Mouse (Mus musculus) limb, embryonic 12.5 days (tissue): ENCODE results near the gene Oprm1. TPM values are rescaled to one million over a fixed set of nuclear protein-coding genes. Genes with fewer than 3 reads are reported as not detected.

Source experiments
- ATAC-seq: fragments of 200-750 bp; cut with Nextera tagmentation; 2 replicates; pipeline ENCODE4 v1.8.0; 2017; ENCODE audit warnings: low read depth, moderate TSS enrichment; ENCODE audit not compliant: insufficient number of reproducible peaks, insufficient read depth, low FRiP score, low TSS enrichment
- H3K27ac ChIP-seq: fragments of 300-500 bp; sonication (generic); 2 replicates; pipeline ENCODE4 v1.5.1; 2016; ENCODE audit warnings: mild to moderate bottlenecking, moderate library complexity
- H3K27me3 ChIP-seq: fragments of 300-500 bp; sonication (generic); 2 replicates; pipeline ENCODE4 v1.6.1; 2016; ENCODE audit warnings: mild to moderate bottlenecking, moderate library complexity
- H3K36me3 ChIP-seq: fragments of 300-500 bp; sonication (generic); 2 replicates; pipeline ENCODE4 v1.6.1; 2016; ENCODE audit warnings: mild to moderate bottlenecking, moderate library complexity
- H3K4me1 ChIP-seq: fragments of 300-500 bp; sonication (generic); replicated peaks from 2 replicates; pipeline ENCODE4 v1.6.1; 2016
- H3K4me2 ChIP-seq: fragments of 300-500 bp; sonication (generic); 2 replicates; pipeline ENCODE4 v1.6.1; 2016; ENCODE audit warnings: mild to moderate bottlenecking, moderate library complexity
- H3K4me3 ChIP-seq: fragments of 300-500 bp; sonication (generic); replicated peaks from 2 replicates; pipeline ENCODE4 v1.5.1; 2016; ENCODE audit warnings: mild to moderate bottlenecking
- H3K9ac ChIP-seq: fragments of 300-500 bp; sonication (generic); replicated peaks from 2 replicates; pipeline ENCODE4 v1.6.1; 2016; ENCODE audit warnings: mild to moderate bottlenecking, moderate library complexity
- H3K9me3 ChIP-seq: fragments of 300-500 bp; sonication (generic); 2 replicates; pipeline ENCODE4 v1.6.1; 2016; ENCODE audit warnings: mild to moderate bottlenecking, moderate library complexity
- WGBS: fragments of 180-500 bp; shearing (Covaris S2); methylation state at CpG from one replicate; pipeline ENCODE4 v1.1.7; 2016; 5-methylcytosine and 5-hydroxymethylcytosine counted together
- polyA plus RNA-seq: library from polyadenylated mRNA; unstranded; fragments of >200 nt; fragmentation: Nextera tagmentation; extraction: Ambion mirVana; gene quantifications from 2 replicates; pipeline ENCODE4 v1.2.1, GENCODE M21; 2016

The Oprm1 gene
- polyA plus RNA-seq, 1 experiment from 2014 or later: not detected

GRCm38 (mm10) chr10:6896659-6897303, 138.5 kb downstream of the Oprm1 start:
- no peaks in the 10 kb centered on the region for H3K9me3 ChIP-seq
- no peak for ATAC-seq
- H3K27ac ChIP-seq: no peak overlapping the region
- no peaks in the 10 kb centered on the region for H3K4me1 ChIP-seq
- H3K27me3 ChIP-seq: no peaks in the 10 kb centered on the region
- H3K4me2 ChIP-seq: no peak overlapping the region
- WGBS: 76% methylated on average over 3 of the region's 3 CpGs
- no peak overlapping the region for H3K4me3 ChIP-seq
- no peaks in the 10 kb centered on the region for H3K36me3 ChIP-seq
- no peak overlapping the region for H3K9ac ChIP-seq

- H3K36me3 ChIP-seq: no peaks in the 10 kb centered on the region
- ATAC-seq: no peak
- H3K4me2 ChIP-seq: no peak overlapping the region
- H3K27me3 ChIP-seq: no peaks in the 10 kb centered on the region
- H3K27ac ChIP-seq: no peak overlapping the region
- 90% methylated on average over 4 of the region's 4 CpGs for WGBS
- H3K4me1 ChIP-seq: no peaks in the 10 kb centered on the region
- no peaks in the 10 kb centered on the region for H3K9me3 ChIP-seq
- H3K9ac ChIP-seq: no peak overlapping the region
- H3K4me3 ChIP-seq: no peak overlapping the region
Observed at GRCm38 (mm10) chr10:6900126-6900525, 141.8 kb downstream of the Oprm1 start.

GRCm38 (mm10) chr10:6901819-6902393, 143.6 kb downstream of the Oprm1 start:
- Histone ChIP-seq H3K4me1 (no peaks in the 10 kb centered on the region), H3K4me2 (no peak overlapping the region), H3K27ac (no peak overlapping the region), H3K27me3 (no peaks in the 10 kb centered on the region), H3K36me3 (no peaks in the 10 kb centered on the region), H3K9me3 (no peaks in the 10 kb centered on the region), H3K9ac (no peak overlapping the region), H3K4me3 (no peak overlapping the region)
- no peak for ATAC-seq
- WGBS: 88% methylated on average over 3 of the region's 3 CpGs

- Histone ChIP-seq H3K27me3 (no peaks in the 10 kb centered on the region), H3K4me3 (no peak overlapping the region), H3K9ac (no peak overlapping the region), H3K36me3 (no peaks in the 10 kb centered on the region), H3K9me3 (no peaks in the 10 kb centered on the region), H3K4me1 (no peaks in the 10 kb centered on the region), H3K27ac (no peak overlapping the region), H3K4me2 (no peak overlapping the region)
- ATAC-seq: no peak
- WGBS: 79% methylated on average over 2 of the region's 2 CpGs
Observed at GRCm38 (mm10) chr10:6909763-6910162, 151.5 kb downstream of the Oprm1 start.

- H3K9ac ChIP-seq: no peak overlapping the region
- no peaks in the 10 kb centered on the region for H3K27me3 ChIP-seq
- 56% methylated on average over 1 of the region's 1 CpGs for WGBS
- 0 out of 2 replicates have a peak, but pooled peaks cover 3% of the 10 kb centered on the region for H3K4me1 ChIP-seq
- H3K27ac ChIP-seq: no peak overlapping the region
- ATAC-seq: no peak
- no peak overlapping the region for H3K4me3 ChIP-seq
- no peak overlapping the region for H3K4me2 ChIP-seq
- no peaks in the 10 kb centered on the region for H3K9me3 ChIP-seq
- H3K36me3 ChIP-seq: no peaks in the 10 kb centered on the region
Observed at GRCm38 (mm10) chr10:6915991-6916390, 157.7 kb downstream of the Oprm1 start.

GRCm38 (mm10) chr10:6916545-6917257, 158.4 kb downstream of the Oprm1 start:
- Histone ChIP-seq H3K27me3 (no peaks in the 10 kb centered on the region), H3K4me3 (no peak overlapping the region), H3K27ac (peak overlapping the region; percentile 50; the same call in 1 of the 2 replicates), H3K9ac (no peak overlapping the region), H3K9me3 (no peaks in the 10 kb centered on the region), H3K36me3 (no peaks in the 10 kb centered on the region), H3K4me2 (peak overlapping the region; percentile 30; the same call in 1 of the 2 replicates), H3K4me1 (0 out of 2 replicates have a peak, but pooled peaks cover 3% of the 10 kb centered on the region)
- ATAC-seq: no peak
- WGBS: 28% methylated on average over 6 of the region's 6 CpGs

GRCm38 (mm10) chr10:6926724-6927123, 168.4 kb downstream of the Oprm1 start:
- WGBS: 72% methylated on average over 2 of the region's 2 CpGs
- H3K4me2 ChIP-seq: no peak overlapping the region
- no peak overlapping the region for H3K27ac ChIP-seq
- no peak for ATAC-seq
- H3K4me1 ChIP-seq: no peaks in the 10 kb centered on the region
- no peaks in the 10 kb centered on the region for H3K36me3 ChIP-seq
- no peaks in the 10 kb centered on the region for H3K9me3 ChIP-seq
- no peaks in the 10 kb centered on the region for H3K27me3 ChIP-seq
- H3K9ac ChIP-seq: no peak overlapping the region
- H3K4me3 ChIP-seq: no peak overlapping the region

GRCm38 (mm10) chr10:6927600-6928223, 169.4 kb downstream of the Oprm1 start:
- Histone ChIP-seq H3K36me3 (no peaks in the 10 kb centered on the region), H3K27ac (no peak overlapping the region), H3K4me3 (no peak overlapping the region), H3K9ac (no peak overlapping the region), H3K9me3 (no peaks in the 10 kb centered on the region), H3K4me1 (no peaks in the 10 kb centered on the region), H3K4me2 (no peak overlapping the region), H3K27me3 (no peaks in the 10 kb centered on the region)
- WGBS: 85% methylated on average over 4 of the region's 4 CpGs
- no peak for ATAC-seq

GRCm38 (mm10) chr10:6928905-6929304, 170.6 kb downstream of the Oprm1 start:
- WGBS: 63% methylated on average over 1 of the region's 1 CpGs

GRCm38 (mm10) chr10:6930398-6930797, 172.1 kb downstream of the Oprm1 start:
- 89% methylated on average over 1 of the region's 1 CpGs for WGBS
- no peak for ATAC-seq
- H3K4me1 ChIP-seq: no peaks in the 10 kb centered on the region

More at GRCm38 (mm10) chr10:6928905-6929304, 170.6 kb downstream of the Oprm1 start:
- Histone ChIP-seq H3K27me3 (no peaks in the 10 kb centered on the region), H3K9me3 (no peaks in the 10 kb centered on the region), H3K4me3 (no peak overlapping the region), H3K36me3 (no peaks in the 10 kb centered on the region), H3K27ac (no peak overlapping the region), H3K4me2 (no peak overlapping the region), H3K4me1 (no peaks in the 10 kb centered on the region), H3K9ac (no peak overlapping the region)
- ATAC-seq: no peak

GRCm38 (mm10) chr10:6930889-6931288, 172.6 kb downstream of the Oprm1 start:
- H3K4me3 ChIP-seq: no peak overlapping the region
- H3K36me3 ChIP-seq: no peaks in the 10 kb centered on the region
- ATAC-seq: no peak
- H3K27ac ChIP-seq: no peak overlapping the region
- WGBS: 77% methylated on average over 2 of the region's 2 CpGs
- no peak overlapping the region for H3K4me2 ChIP-seq
- no peak overlapping the region for H3K9ac ChIP-seq
- no peaks in the 10 kb centered on the region for H3K4me1 ChIP-seq
- H3K27me3 ChIP-seq: no peaks in the 10 kb centered on the region
- H3K9me3 ChIP-seq: no peaks in the 10 kb centered on the region

More at GRCm38 (mm10) chr10:6930398-6930797, 172.1 kb downstream of the Oprm1 start:
- no peaks in the 10 kb centered on the region for H3K27me3 ChIP-seq
- no peak overlapping the region for H3K4me2 ChIP-seq
- H3K9me3 ChIP-seq: no peaks in the 10 kb centered on the region
- no peak overlapping the region for H3K9ac ChIP-seq
- no peak overlapping the region for H3K27ac ChIP-seq
- H3K36me3 ChIP-seq: no peaks in the 10 kb centered on the region
- H3K4me3 ChIP-seq: no peak overlapping the region
